Mouse (Mus musculus) CH12.LX (cell line): ENCODE measurements around the gene Aurkaip1. TPM values are rescaled to one million over a fixed set of nuclear protein-coding genes. Genes with fewer than 3 reads are reported as not detected.

ENCODE experiments used
- DNase-seq: peaks from one replicate; pipeline ENCODE4 v3.0.0-alpha.2; 2013; ENCODE audit errors: extremely low read depth
- H3K27ac ChIP-seq: 2 replicates; pipeline ENCODE4 v1.5.1; 2012; ENCODE audit warnings: low read depth, mild to moderate bottlenecking, control low read depth, moderate library complexity; ENCODE audit not compliant: insufficient read depth
- H3K27me3 ChIP-seq: replicated peaks from 2 replicates; pipeline ENCODE3; 2012; ENCODE audit warnings: inconsistent platforms
- H3K36me3 ChIP-seq, 2 experiments: replicated peaks in 1 of 2; 2 replicates each; pipeline versions ENCODE3 to v1.6.1; 2012; ENCODE audit warnings: inconsistent platforms in 1 of 2, low read length in 1 of 2, mild to moderate bottlenecking in 1 of 2, mixed read lengths in 1 of 2, moderate library complexity in 1 of 2; ENCODE audit not compliant: control insufficient read depth in 1 of 2, insufficient read depth in 1 of 2
- H3K4me1 ChIP-seq, 2 experiments: 2 replicates each; pipeline ENCODE4 v1.6.1; 2012; ENCODE audit warnings: inconsistent platforms in 1 of 2, moderate library complexity in 1 of 2; ENCODE audit not compliant: insufficient read depth in 2 of 2, control insufficient read depth in 1 of 2
- H3K4me2 ChIP-seq: 2 replicates; pipeline ENCODE4 v1.6.1; 2012; ENCODE audit warnings: low read depth, mild to moderate bottlenecking, control low read depth; ENCODE audit not compliant: poor library complexity, insufficient read depth, severe bottlenecking
- H3K4me3 ChIP-seq, 3 experiments: fragments of 150-350 bp in 1 of 3; sonication (generic) in 1 of 3; replicated peaks in 1 of 3; 2 replicates each; pipeline versions ENCODE3 to v1.5.1; 2011 to 2012; ENCODE audit warnings: low read depth in 2 of 3, low read length in 2 of 3, mild to moderate bottlenecking in 2 of 3, moderate library complexity in 2 of 3, control low read depth in 1 of 3, improper control_type of control experiment in 1 of 3, inconsistent platforms in 1 of 3, mixed read lengths in 1 of 3; ENCODE audit not compliant: poor library complexity in 1 of 3
- H3K79me2 ChIP-seq: replicated peaks from 2 replicates; pipeline ENCODE4 v1.6.1; 2012; ENCODE audit warnings: mild to moderate bottlenecking, moderate library complexity; ENCODE audit not compliant: control insufficient read depth, poor library complexity, insufficient read depth, severe bottlenecking; ENCODE audit errors: extremely low read depth
- H3K9ac ChIP-seq: 2 replicates; pipeline ENCODE4 v1.6.1; 2012; ENCODE audit warnings: low read depth, mild to moderate bottlenecking, control low read depth, moderate library complexity; ENCODE audit not compliant: insufficient read depth
- H3K9me3 ChIP-seq: replicated peaks from 2 replicates; pipeline ENCODE3; 2012; ENCODE audit warnings: low read length, inconsistent platforms, mixed read lengths
- CHD2 ChIP-seq: IDR thresholded peaks from 2 replicates; pipeline ENCODE4 v1.6.1; 2011; ENCODE audit warnings: low read length, improper control_type of control experiment
- CTCF ChIP-seq, 2 experiments: IDR thresholded peaks in 1 of 2; conservative IDR thresholded peaks in 1 of 2; 2 replicates each; pipeline ENCODE4 v1.5.1; 2011 to 2012; ENCODE audit warnings: low read depth in 2 of 2, low read length in 2 of 2, improper control_type of control experiment in 1 of 2, inconsistent platforms in 1 of 2, mild to moderate bottlenecking in 1 of 2, moderate library complexity in 1 of 2
- GABPA ChIP-seq: IDR thresholded peaks from 2 replicates; pipeline ENCODE4 v1.6.1; 2012; ENCODE audit warnings: low read depth, low read length, improper control_type of control experiment, inconsistent platforms; ENCODE audit not compliant: insufficient replicate concordance
- JUN ChIP-seq: IDR thresholded peaks from 2 replicates; pipeline ENCODE4 v1.6.1; 2011; ENCODE audit warnings: low read depth, mild to moderate bottlenecking, low read length, improper control_type of control experiment, moderate library complexity; ENCODE audit not compliant: insufficient read depth
- JUND ChIP-seq: conservative IDR thresholded peaks from 2 replicates; pipeline ENCODE4 v1.6.1; 2011; ENCODE audit warnings: low read depth, low read length, improper control_type of control experiment
- MAFK ChIP-seq: IDR thresholded peaks from 2 replicates; pipeline ENCODE4 v1.6.1; 2011; ENCODE audit warnings: low read length, improper control_type of control experiment; ENCODE audit not compliant: insufficient replicate concordance
- MAX ChIP-seq: IDR thresholded peaks from 2 replicates; pipeline ENCODE4 v1.6.1; 2011; ENCODE audit warnings: low read length, improper control_type of control experiment
- MAZ ChIP-seq: IDR thresholded peaks from 2 replicates; pipeline ENCODE4 v1.6.1; 2012; ENCODE audit warnings: low read depth, mild to moderate bottlenecking, inconsistent platforms, low read length, improper control_type of control experiment, moderate library complexity
- MEF2A ChIP-seq: IDR thresholded peaks from 2 replicates; pipeline ENCODE4 v1.6.1; 2014; ENCODE audit warnings: low read depth, mild to moderate bottlenecking, inconsistent platforms, low read length, improper control_type of control experiment, borderline replicate concordance
- MXI1 ChIP-seq: IDR thresholded peaks from 2 replicates; pipeline ENCODE4 v1.6.1; 2011; ENCODE audit warnings: mild to moderate bottlenecking, low read depth, low read length, improper control_type of control experiment
- MYC ChIP-seq: IDR thresholded peaks from 2 replicates; pipeline ENCODE4 v1.6.1; 2011; ENCODE audit warnings: low read depth, mild to moderate bottlenecking, improper control_type of control experiment, low read length
- NELFE ChIP-seq: IDR thresholded peaks from 2 replicates; pipeline ENCODE4 v1.6.1; 2011; ENCODE audit warnings: low read depth, low read length, improper control_type of control experiment
- NRF1 ChIP-seq: IDR thresholded peaks from 2 replicates; pipeline ENCODE4 v1.6.1; 2014; ENCODE audit warnings: low read depth, mild to moderate bottlenecking, inconsistent platforms, low read length, improper control_type of control experiment, moderate library complexity
- PAX5 ChIP-seq: IDR thresholded peaks from 2 replicates; pipeline ENCODE4 v1.6.1; 2012; ENCODE audit warnings: low read length, inconsistent platforms, mixed read lengths
- POLR2A ChIP-seq: IDR thresholded peaks from 2 replicates; pipeline ENCODE4 v1.6.1; 2011; ENCODE audit warnings: low read depth, mild to moderate bottlenecking, improper control_type of control experiment, low read length
- POLR2AphosphoS2 ChIP-seq: IDR thresholded peaks from 2 replicates; pipeline ENCODE4 v1.6.1; 2011; ENCODE audit warnings: low read depth, low read length, improper control_type of control experiment
- RCOR1 ChIP-seq: conservative IDR thresholded peaks from 2 replicates; pipeline ENCODE4 v1.6.1; 2012; ENCODE audit warnings: low read depth, mild to moderate bottlenecking, inconsistent platforms, low read length, improper control_type of control experiment
- SIN3A ChIP-seq: IDR thresholded peaks from 2 replicates; pipeline ENCODE4 v1.6.1; 2012; ENCODE audit warnings: low read length, improper control_type of control experiment, inconsistent platforms
- SMC3 ChIP-seq: IDR thresholded peaks from 2 replicates; pipeline ENCODE4 v1.6.1; 2011; ENCODE audit warnings: low read depth, low read length, improper control_type of control experiment
- USF2 ChIP-seq: conservative IDR thresholded peaks from 2 replicates; pipeline ENCODE4 v1.6.1; 2011; ENCODE audit warnings: low read depth, low read length, improper control_type of control experiment
- ZC3H11A ChIP-seq: IDR thresholded peaks from 2 replicates; pipeline ENCODE4 v1.6.1; 2012; ENCODE audit warnings: low read depth, mild to moderate bottlenecking, inconsistent platforms, low read length, improper control_type of control experiment
- ZKSCAN1 ChIP-seq: IDR thresholded peaks from 2 replicates; pipeline ENCODE4 v1.6.1; 2012; ENCODE audit warnings: low read depth, inconsistent platforms, low read length, improper control_type of control experiment, borderline replicate concordance
- ZMIZ1 ChIP-seq: IDR thresholded peaks from 2 replicates; pipeline ENCODE4 v1.6.1; 2012; ENCODE audit warnings: low read depth, mild to moderate bottlenecking, inconsistent platforms, low read length, improper control_type of control experiment
- dilution Hi-C: fragments of 300-500 bp; cut with MboI; formaldehyde crosslinking; loops from 2 replicates; pipeline ENCODE4 v1.14.3; 2020; ENCODE audit warnings: low sequenced_read_pairs; ENCODE audit not compliant: extremely low pct_unique_long_range_greater_than_20kb, extremely low pct_ligation_motif_present
- in situ Hi-C: fragments of 300-500 bp; cut with MboI; formaldehyde crosslinking; loops from 3 replicates; pipeline ENCODE4 v1.14.3; 2019; ENCODE audit warnings: low sequenced_read_pairs, low pct_ligation_motif_present, low pct_unique_long_range_greater_than_20kb, mixed read lengths
- polyA plus RNA-seq: library from polyadenylated mRNA; unstranded; fragments of >175 nt; gene quantifications from 2 replicates; pipeline ENCODE4 v1.2.1, GENCODE M21; 2012; ENCODE audit warnings: low read depth; ENCODE audit not compliant: insufficient read length
- total RNA-seq, 2 experiments: library from RNA; depleted of rRNA; stranded (reverse); fragments of 300-350 nt in 1 of 2; fragments of >200 nt in 1 of 2; gene quantifications; 2 replicates each; pipeline ENCODE4 v1.2.3; 2012 to 2014

Gene Aurkaip1
- total and polyA plus RNA-seq, 3 experiments: 141 to 162 (median 149) TPM

DNA sequence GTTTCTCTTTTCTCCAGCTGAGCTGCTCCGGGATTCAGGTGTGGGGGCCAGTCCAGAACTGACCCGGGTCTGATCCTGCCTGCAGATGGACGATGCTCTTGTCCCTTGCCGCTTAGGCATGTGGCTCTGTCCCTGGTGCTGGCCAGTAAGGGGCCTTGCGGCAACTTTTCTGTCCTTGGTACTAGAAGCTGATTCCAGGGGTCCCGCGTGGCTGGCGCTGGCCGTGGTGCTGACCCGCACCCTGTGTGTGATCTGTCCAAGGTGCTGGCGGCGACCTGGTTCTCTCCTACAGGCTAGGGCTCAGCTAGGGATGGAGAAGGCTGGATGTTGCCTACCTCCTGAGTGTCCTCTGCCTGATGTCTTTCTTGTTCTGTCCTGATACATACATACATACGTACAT, 28.2 kb downstream of the Aurkaip1 start:
- H3K36me3 ChIP-seq: peaks cover 74 to 99% of the 10 kb centered on the region in 2 experiments
- peaks cover 4 to 16% of the 10 kb centered on the region in 2 experiments; a peak in 3 of 4 replicates for H3K4me1 ChIP-seq
- H3K4me3 ChIP-seq: no peak overlapping the region
- dilution Hi-C loops (no loop called here), in situ Hi-C loops (no loop called here)
- no peak overlapping the region for H3K9ac ChIP-seq
- H3K4me2 ChIP-seq: no peak overlapping the region
- H3K27me3 ChIP-seq: no peaks in the 10 kb centered on the region
- TF ChIP-seq MEF2A (no peak), CTCF (conservative IDR thresholded peaks at IDR 0.05 in 1 of 2, IDR thresholded peaks at IDR 0.05 in 1 of 2; ENCODE audit: low read depth in 2 of 2, low read length in 2 of 2) (no peak), JUND (no peak), SIN3A (peak; percentile 94), MXI1 (peak; percentile 91)
- no peaks in the 10 kb centered on the region for H3K79me2 ChIP-seq
- H3K9me3 ChIP-seq: no peaks in the 10 kb centered on the region
- no peak for DNase-seq
- H3K27ac ChIP-seq: no peak overlapping the region

DNA sequence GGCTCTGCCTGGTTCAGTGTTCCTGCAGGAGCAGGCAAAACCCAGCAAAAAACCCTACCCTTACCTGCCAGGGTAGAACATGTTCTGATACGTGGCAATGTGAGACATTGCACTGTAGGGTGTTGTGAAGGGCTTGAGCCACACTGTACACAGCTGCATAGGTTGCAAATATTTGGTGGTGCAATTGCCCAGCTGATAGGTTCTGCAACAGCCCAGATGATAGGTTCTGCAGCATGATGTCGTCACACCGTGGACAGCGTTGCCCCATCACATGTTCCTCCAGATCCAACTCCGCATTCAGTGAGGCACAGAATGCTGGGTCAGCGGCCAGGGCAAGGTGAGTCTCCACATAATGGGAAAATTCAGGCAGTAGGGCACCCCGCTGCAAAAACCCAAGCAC, 30.7 kb downstream of the Aurkaip1 start:
- Histone ChIP-seq H3K4me1 (peaks cover 8 to 17% of the 10 kb centered on the region in 2 experiments; a peak in 3 of 4 replicates), H3K27ac (no peak overlapping the region), H3K36me3 (peaks cover 74 to 99% of the 10 kb centered on the region in 2 experiments), H3K4me3 (no peak overlapping the region), H3K9me3 (no peaks in the 10 kb centered on the region), H3K79me2 (no peaks in the 10 kb centered on the region), H3K9ac (no peak overlapping the region), H3K27me3 (no peaks in the 10 kb centered on the region), H3K4me2 (no peak overlapping the region)
- in situ Hi-C loops (no loop called here), dilution Hi-C loops (no loop called here)
- TF ChIP-seq ZKSCAN1 (no peak), CHD2 (no peak), GABPA (no peak), MAFK (no peak), SMC3 (no peak), JUN (no peak), NRF1 (no peak), USF2 (no peak), ZMIZ1 (no peak), RCOR1 (no peak), ZC3H11A (no peak), POLR2AphosphoS2 (no peak), MAX (no peak), MAZ (no peak), MYC (no peak), PAX5 (no peak), SIN3A (no peak), NELFE (no peak), MXI1 (no peak), POLR2A (no peak)
- DNase-seq: no peak
